In genomic region chr1:121394764-121395163, GRCm38 (mm10) we compare ENCODE assay signal across 10 mouse cellular contexts. TPM values are rescaled to one million over a fixed set of nuclear protein-coding genes. Genes with fewer than 3 reads are reported as not detected.
DNase-seq lines count a peak whose midpoint lies in the region; ATAC-seq lines count a peak whose summit lies in the region.
"Had no signal": no experiment of that assay in that cellular context is flagged by ENCODE, and none has a peak within 500 bp of the region (broad histone marks: within the 10 kb centered on the region; RNA-seq: fewer than 3 reads in every experiment).

No protein-coding gene starts in this region.

- no peaks in the 10 kb centered on the region for H3K36me3 ChIP-seq in neural tube, embryonic 15.5 days
- no peaks in the 10 kb centered on the region for H3K36me3 ChIP-seq in hindbrain, embryonic 12.5 days

- H3K9ac ChIP-seq in neural tube, embryonic 15.5 days (replicated peaks) = no peak overlapping the region
- H3K9ac ChIP-seq in hindbrain, embryonic 12.5 days = no peak overlapping the region

- no peak overlapping the region for H3K4me2 ChIP-seq in neural tube, embryonic 15.5 days
- no peak overlapping the region for H3K4me2 ChIP-seq in hindbrain, embryonic 12.5 days (replicated peaks)

- intact Hi-C loops in heart, postnatal 10 days (cut with DNase I) = loop anchor here (5.0 kb wide), 1 partner anchor 67 kb away; no protein-coding TSS in a partner anchor

- H3K4me1 ChIP-seq in neural tube, embryonic 15.5 days = peaks cover 53% of the 10 kb centered on the region
- H3K4me1 ChIP-seq in hindbrain, embryonic 12.5 days = no peaks in the 10 kb centered on the region; the same call in 1 of the 2 replicates

- H3K4me3 ChIP-seq in neural tube, embryonic 15.5 days (replicated peaks) = no peak overlapping the region
- no peak overlapping the region for H3K4me3 ChIP-seq in hindbrain, embryonic 12.5 days

- DNase-seq in heart, postnatal 10 days = peak; percentile 32 to 39
- DNase-seq in heart, adult 11 months = no peak
- DNase-seq in urinary bladder, postnatal 14 days (ENCODE audit: low spot score) = peak; percentile 18
- DNase-seq in urinary bladder, postnatal 25 days (ENCODE audit: low spot score) = no peak
- peak; percentile 66 for DNase-seq in kidney, postnatal 10 days
- no peak for DNase-seq in retina, embryonic 14.5 days (ENCODE audit: low spot score)
- DNase-seq: cerebellum, postnatal 14 days had no signal

- 7% methylated on average over 5 of the region's 5 CpGs for WGBS in neural tube, embryonic 15.5 days
- WGBS in hindbrain, embryonic 12.5 days = 80% methylated on average over 5 of the region's 5 CpGs

- no peaks in the 10 kb centered on the region for H3K9me3 ChIP-seq in neural tube, embryonic 15.5 days (replicated peaks)
- H3K9me3 ChIP-seq in hindbrain, embryonic 12.5 days (replicated peaks) = no peaks in the 10 kb centered on the region

- H3K27me3 ChIP-seq in neural tube, embryonic 15.5 days (replicated peaks) = no peaks in the 10 kb centered on the region
- H3K27me3 ChIP-seq in hindbrain, embryonic 12.5 days = no peaks in the 10 kb centered on the region

- peak; percentile 12; the same call in 1 of the 2 replicates for ATAC-seq in neural tube, embryonic 15.5 days (ENCODE audit: low FRiP score)
- no peak for ATAC-seq in hindbrain, embryonic 12.5 days (ENCODE audit: low FRiP score)
- ATAC-seq: inflammation-experienced regulatory T-cells, adult 6 months had no signal

- 0 out of 2 replicates have a peak overlapping the region, but pooled peaks have one; percentile 56 for H3K27ac ChIP-seq in neural tube, embryonic 15.5 days (replicated peaks)
- no peak overlapping the region for H3K27ac ChIP-seq in hindbrain, embryonic 12.5 days

RNA-seq across cellular contexts. Expression of gene Ccdc93, which starts 36.1 kb away (rescaled TPM):
- total RNA-seq in heart, postnatal 10 days (2021) = 10 to 100 TPM; 16.0 to 16.2 TPM
- 9.7 and 12.2 TPM in 2 replicates for polyA plus RNA-seq in neural tube, embryonic 15.5 days (2015; fragmentation: Nextera tagmentation; extraction: Ambion mirVana)
- polyA plus RNA-seq in hindbrain, embryonic 12.5 days (2016; fragmentation: Nextera tagmentation; extraction: Ambion mirVana) = 14.9 and 15.8 TPM in 2 replicates

Comparison
In these comparisons a context has a peak if more than half of its experiments do, and no peak if none do; other contexts are left out.
1. DNase-seq: peak in heart, postnatal 10 days (2 of 2), urinary bladder, postnatal 14 days (single experiment) and kidney, postnatal 10 days (single experiment); none in heart, adult 11 months (single experiment), urinary bladder, postnatal 25 days (single experiment) and retina, embryonic 14.5 days (single experiment).